Mouse (Mus musculus) frontal cortex, adult (tissue): ENCODE results near the gene Dync1i1.

Experiments used
- ATAC-seq: cut with Nextera tagmentation; 2 replicates; pipeline ENCODE4 v1.9.2; 2017; ENCODE audit warnings: mild to moderate bottlenecking, moderate library complexity, mixed read lengths; ENCODE audit not compliant: low TSS enrichment

The Dync1i1 gene

GRCm38 (mm10) chr6:6053946-6054345 is 328.5 kb downstream of the Dync1i1 start:
- ATAC-seq: no peak

- ATAC-seq: no peak
Observed at GRCm38 (mm10) chr6:6058548-6058947, 333.1 kb downstream of the Dync1i1 start.

- ATAC-seq: no peak
Observed at GRCm38 (mm10) chr6:6067201-6067600, 341.8 kb downstream of the Dync1i1 start.

- no peak for ATAC-seq
Observed at GRCm38 (mm10) chr6:6070015-6070414, 344.6 kb downstream of the Dync1i1 start.

GRCm38 (mm10) chr6:6071038-6071437 is 345.6 kb downstream of the Dync1i1 start:
- no peak for ATAC-seq

GRCm38 (mm10) chr6:6075940-6076447 is 350.6 kb downstream of the Dync1i1 start:
- ATAC-seq: no peak

GRCm38 (mm10) chr6:6077234-6077633 is 351.8 kb downstream of the Dync1i1 start:
- ATAC-seq: peak; percentile 52; the same call in 1 of the 2 replicates
